Mouse (Mus musculus): ENCODE measurements around the gene Pnma1. TPM values are rescaled to one million over a fixed set of nuclear protein-coding genes. Genes with fewer than 3 reads are reported as not detected.
A peak's percentile ranks its signal among the peaks of the same experiment; 100 is the strongest.

Pnma1 gene
- 0.48 and 0.49 TPM in 2 replicates for polyA plus RNA-seq (2015; fragmentation: Nextera tagmentation; extraction: Ambion mirVana)

- Histone ChIP-seq H3K4me2 (replicated peaks; ENCODE audit: low read depth) (peak within 1 kb of the TSS; percentile 79), H3K9me3 (ENCODE audit: control insufficient read depth, low read length) (no peaks in the 10 kb centered on the region), H3K36me3 (ENCODE audit: control insufficient read depth, insufficient read depth, low read length) (peaks cover 15% of the 10 kb centered on the region), H3K9ac (ENCODE audit: low read length) (peak within 1 kb of the TSS; percentile 64), H3K27ac (replicated peaks) (no peak within 1 kb of the TSS), H3K4me1 (replicated peaks; ENCODE audit: control insufficient read depth, insufficient read depth) (no peaks in the 10 kb centered on the region; the same call in 1 of the 2 replicates), H3K27me3 (ENCODE audit: control insufficient read depth, insufficient read depth, low read length) (no peaks in the 10 kb centered on the region), H3K4me3 (ENCODE audit: low read depth, low read length) (peak within 1 kb of the TSS; percentile 48)
- peak; percentile 68 for ATAC-seq (ENCODE audit: low FRiP score, low TSS enrichment)
- DNase-seq (ENCODE audit: low spot score), result peak; percentile 77
- peak; percentile 72 for TF ChIP-seq CTCF (IDR thresholded peaks at IDR 0.05; ENCODE audit: low read depth)
- no peak for TF ChIP-seq EP300 (optimal IDR thresholded peaks at IDR 0.05)
- WGBS, result 3% methylated on average over 49 of the region's 50 CpGs
Measured at GRCm38 (mm10) chr12:84147954-84148621, at the start of gene Pnma1. Pnma1 (minus strand) TSS chr12:84148489.

GRCm38 (mm10) chr12:84195195-84195594 lies 46.9 kb upstream of the Pnma1 start:
- Histone ChIP-seq H3K4me2 (replicated peaks; ENCODE audit: low read depth) (no peak overlapping the region), H3K9me3 (ENCODE audit: control insufficient read depth, low read length) (no peaks in the 10 kb centered on the region), H3K27ac (replicated peaks) (no peak overlapping the region), H3K27me3 (ENCODE audit: control insufficient read depth, insufficient read depth, low read length) (no peaks in the 10 kb centered on the region), H3K4me1 (replicated peaks; ENCODE audit: control insufficient read depth, insufficient read depth) (peaks cover 10% of the 10 kb centered on the region), H3K4me3 (ENCODE audit: low read depth, low read length) (no peak overlapping the region), H3K9ac (ENCODE audit: low read length) (no peak overlapping the region), H3K36me3 (ENCODE audit: control insufficient read depth, insufficient read depth, low read length) (no peaks in the 10 kb centered on the region)
- WGBS, result 49% methylated on average over 6 of the region's 6 CpGs
- ATAC-seq (ENCODE audit: low FRiP score, low TSS enrichment), result no peak
- DNase-seq (ENCODE audit: low spot score), result no peak
- TF ChIP-seq EP300 (optimal IDR thresholded peaks at IDR 0.05) (no peak), CTCF (IDR thresholded peaks at IDR 0.05; ENCODE audit: low read depth) (no peak)

GRCm38 (mm10) chr12:84194400-84195109 lies 46.3 kb upstream of the Pnma1 start:
- ATAC-seq (ENCODE audit: low FRiP score, low TSS enrichment) (no peak), DNase-seq (ENCODE audit: low spot score) (no peak)
- Histone ChIP-seq H3K4me3 (ENCODE audit: low read depth, low read length) (peak overlapping the region; percentile 87), H3K9ac (ENCODE audit: low read length) (peak overlapping the region; percentile 41; the same call in 1 of the 2 replicates), H3K4me2 (replicated peaks; ENCODE audit: low read depth) (peak overlapping the region; percentile 96), H3K4me1 (replicated peaks; ENCODE audit: control insufficient read depth, insufficient read depth) (peaks cover 16% of the 10 kb centered on the region), H3K27ac (replicated peaks) (peak overlapping the region; percentile 100), H3K36me3 (ENCODE audit: control insufficient read depth, insufficient read depth, low read length) (no peaks in the 10 kb centered on the region), H3K9me3 (ENCODE audit: control insufficient read depth, low read length) (no peaks in the 10 kb centered on the region), H3K27me3 (ENCODE audit: control insufficient read depth, insufficient read depth, low read length) (no peaks in the 10 kb centered on the region)
- WGBS, result 4% methylated on average over 13 of the region's 13 CpGs
- TF ChIP-seq EP300 (optimal IDR thresholded peaks at IDR 0.05) (no peak), CTCF (IDR thresholded peaks at IDR 0.05; ENCODE audit: low read depth) (peak; percentile 25; the same call in 1 of the 2 replicates)

- DNase-seq (ENCODE audit: low spot score) (peak; percentile 98), ATAC-seq (ENCODE audit: low FRiP score, low TSS enrichment) (peak; percentile 94)
- Histone ChIP-seq H3K27ac (replicated peaks) (peak overlapping the region; percentile 100), H3K9ac (ENCODE audit: low read length) (peak overlapping the region; percentile 96), H3K36me3 (ENCODE audit: control insufficient read depth, insufficient read depth, low read length) (no peaks in the 10 kb centered on the region), H3K4me1 (replicated peaks; ENCODE audit: control insufficient read depth, insufficient read depth) (peaks cover 20% of the 10 kb centered on the region), H3K27me3 (ENCODE audit: control insufficient read depth, insufficient read depth, low read length) (no peaks in the 10 kb centered on the region), H3K4me3 (ENCODE audit: low read depth, low read length) (peak overlapping the region; percentile 87), H3K4me2 (replicated peaks; ENCODE audit: low read depth) (peak overlapping the region; percentile 96), H3K9me3 (ENCODE audit: control insufficient read depth, low read length) (no peaks in the 10 kb centered on the region)
- under 1% methylated on average over 47 of the region's 49 CpGs for WGBS
- peak; percentile 20; the same call in 1 of the 2 replicates for TF ChIP-seq CTCF (IDR thresholded peaks at IDR 0.05; ENCODE audit: low read depth)
- peak; percentile 87 for TF ChIP-seq EP300 (optimal IDR thresholded peaks at IDR 0.05)
Measured at GRCm38 (mm10) chr12:84193642-84194399, 45.5 kb upstream of the Pnma1 start.

- WGBS, result under 1% methylated on average over 66 of the region's 102 CpGs
- TF ChIP-seq EP300 (optimal IDR thresholded peaks at IDR 0.05) (no peak), CTCF (IDR thresholded peaks at IDR 0.05; ENCODE audit: low read depth) (no peak)
- H3K27me3 ChIP-seq (ENCODE audit: control insufficient read depth, insufficient read depth, low read length), result no peaks in the 10 kb centered on the region
- H3K9me3 ChIP-seq (ENCODE audit: control insufficient read depth, low read length), result no peaks in the 10 kb centered on the region
- no peaks in the 10 kb centered on the region for H3K36me3 ChIP-seq (ENCODE audit: control insufficient read depth, insufficient read depth, low read length)
- peak overlapping the region; percentile 96 for H3K4me2 ChIP-seq (replicated peaks; ENCODE audit: low read depth)
- peak; percentile 28 for ATAC-seq (ENCODE audit: low FRiP score, low TSS enrichment)
- peak; percentile 84 for DNase-seq (ENCODE audit: low spot score)
- peak overlapping the region; percentile 87 for H3K4me3 ChIP-seq (ENCODE audit: low read depth, low read length)
- H3K27ac ChIP-seq (replicated peaks), result peak overlapping the region; percentile 100
- H3K9ac ChIP-seq (ENCODE audit: low read length), result peak overlapping the region; percentile 96
- H3K4me1 ChIP-seq (replicated peaks; ENCODE audit: control insufficient read depth, insufficient read depth), result peaks cover 26% of the 10 kb centered on the region
Measured at GRCm38 (mm10) chr12:84192741-84193641, 44.7 kb upstream of the Pnma1 start.

Measured in stomach, postnatal 0 days (tissue).